Mouse (Mus musculus) MEL (cell line): ENCODE data around the gene Fbxw8. TPM values are rescaled to one million over a fixed set of nuclear protein-coding genes. Genes with fewer than 3 reads are reported as not detected.

Source experiments
- DNase-seq: peaks from one replicate; pipeline ENCODE4 v3.0.0; 2011; ENCODE audit warnings: low read depth, low spot score
- H3K27ac ChIP-seq: 2 replicates; pipeline ENCODE4 v1.5.1; 2012; ENCODE audit warnings: low read depth, mild to moderate bottlenecking, control low read depth, low read length, moderate library complexity; ENCODE audit not compliant: control insufficient read depth
- H3K27me3 ChIP-seq, 2 experiments: fragments of 150-350 bp in 1 of 2; sonication (generic) in 1 of 2; 2 replicates each; pipeline ENCODE4 v1.6.1; 2012; ENCODE audit warnings: low read length in 2 of 2, mild to moderate bottlenecking in 2 of 2, improper control_type of control experiment in 1 of 2, moderate library complexity in 1 of 2; ENCODE audit not compliant: insufficient read depth in 2 of 2, control insufficient read depth in 1 of 2
- H3K36me3 ChIP-seq, 2 experiments: 2 replicates each; pipeline ENCODE4 v1.6.1; 2012 to 2014; ENCODE audit warnings: low read length in 2 of 2, improper control_type of control experiment in 1 of 2, inconsistent platforms in 1 of 2, mild to moderate bottlenecking in 1 of 2; ENCODE audit not compliant: insufficient read depth in 2 of 2, control insufficient read depth in 1 of 2
- H3K4me1 ChIP-seq, 2 experiments: fragments of 150-350 bp in 1 of 2; sonication (generic) in 1 of 2; 2 replicates each; pipeline ENCODE4 v1.6.1; 2012; ENCODE audit warnings: low read length in 2 of 2, improper control_type of control experiment in 1 of 2, mild to moderate bottlenecking in 1 of 2; ENCODE audit not compliant: insufficient read depth in 2 of 2, control insufficient read depth in 1 of 2
- H3K4me3 ChIP-seq, 2 experiments: fragments of 150-350 bp in 1 of 2; sonication (generic) in 1 of 2; 2 replicates each; pipeline ENCODE4 v1.5.1; 2012; ENCODE audit warnings: low read depth in 2 of 2, low read length in 2 of 2, mild to moderate bottlenecking in 2 of 2, moderate library complexity in 2 of 2, control low read depth in 1 of 2, improper control_type of control experiment in 1 of 2; ENCODE audit not compliant: control insufficient read depth in 1 of 2, insufficient read depth in 1 of 2
- H3K79me2 ChIP-seq: 2 replicates; pipeline ENCODE4 v1.6.1; 2012; ENCODE audit warnings: mild to moderate bottlenecking, low read length, moderate library complexity; ENCODE audit not compliant: control insufficient read depth, poor library complexity, insufficient read depth
- H3K9ac ChIP-seq: 2 replicates; pipeline ENCODE4 v1.6.1; 2012; ENCODE audit warnings: low read depth, mild to moderate bottlenecking, control low read depth, low read length, moderate library complexity; ENCODE audit not compliant: control insufficient read depth, poor library complexity, severe bottlenecking
- H3K9me3 ChIP-seq: fragments of 150-350 bp; sonication (generic); replicated peaks from 2 replicates; pipeline ENCODE4 v1.6.1; 2012; ENCODE audit warnings: mild to moderate bottlenecking, low read length, improper control_type of control experiment, moderate library complexity; ENCODE audit not compliant: insufficient read depth
- BHLHE40 ChIP-seq: IDR thresholded peaks from 2 replicates; pipeline ENCODE4 v1.6.1; 2012; ENCODE audit warnings: low read depth, mild to moderate bottlenecking, inconsistent platforms, low read length, improper control_type of control experiment, borderline replicate concordance
- CHD1 ChIP-seq: IDR thresholded peaks from 2 replicates; pipeline ENCODE4 v1.6.1; 2012; ENCODE audit warnings: low read depth, mild to moderate bottlenecking, inconsistent platforms, low read length, improper control_type of control experiment
- CHD2 ChIP-seq: IDR thresholded peaks from 2 replicates; pipeline ENCODE4 v1.6.1; 2011; ENCODE audit warnings: low read length, improper control_type of control experiment
- CTCF ChIP-seq, 3 experiments: IDR thresholded peaks in 2 of 3; conservative IDR thresholded peaks in 1 of 3; 2 replicates each; pipeline ENCODE4 v1.5.1; 2011 to 2012; ENCODE audit warnings: low read length in 3 of 3, low read depth in 2 of 3, mild to moderate bottlenecking in 2 of 3, improper control_type of control experiment in 1 of 3, inconsistent platforms in 1 of 3, mixed read lengths in 1 of 3, moderate library complexity in 1 of 3; ENCODE audit not compliant: control insufficient read depth in 1 of 3, insufficient read depth in 1 of 3, poor library complexity in 1 of 3, severe bottlenecking in 1 of 3
- ELF1 ChIP-seq: IDR thresholded peaks from 2 replicates; pipeline ENCODE4 v1.6.1; 2014; ENCODE audit warnings: low read depth, mild to moderate bottlenecking, inconsistent platforms, low read length, improper control_type of control experiment, moderate library complexity
- ETS1 ChIP-seq: IDR thresholded peaks from 2 replicates; pipeline ENCODE4 v1.6.1; 2012; ENCODE audit warnings: low read depth, mild to moderate bottlenecking, inconsistent platforms, low read length, improper control_type of control experiment, moderate library complexity
- HCFC1 ChIP-seq: IDR thresholded peaks from 2 replicates; pipeline ENCODE4 v1.6.1; 2012; ENCODE audit warnings: low read depth, mild to moderate bottlenecking, inconsistent platforms, low read length, improper control_type of control experiment, moderate library complexity
- KAT2A ChIP-seq: conservative IDR thresholded peaks from 2 replicates; pipeline ENCODE4 v1.6.1; 2012; ENCODE audit warnings: low read depth, low read length, improper control_type of control experiment, inconsistent platforms
- MAFK ChIP-seq: IDR thresholded peaks from 2 replicates; pipeline ENCODE4 v1.6.1; 2011; ENCODE audit warnings: low read depth, mild to moderate bottlenecking, low read length, improper control_type of control experiment, borderline replicate concordance
- MAX ChIP-seq: IDR thresholded peaks from 2 replicates; pipeline ENCODE4 v1.6.1; 2011; ENCODE audit warnings: low read length, improper control_type of control experiment
- MAZ ChIP-seq: IDR thresholded peaks from 2 replicates; pipeline ENCODE4 v1.6.1; 2012; ENCODE audit warnings: low read depth, mild to moderate bottlenecking, inconsistent platforms, low read length, improper control_type of control experiment
- MEF2A ChIP-seq: IDR thresholded peaks from 2 replicates; pipeline ENCODE4 v1.6.1; 2014; ENCODE audit warnings: low read depth, mild to moderate bottlenecking, inconsistent platforms, low read length, improper control_type of control experiment; ENCODE audit not compliant: poor library complexity, insufficient replicate concordance, severe bottlenecking; ENCODE audit errors: extremely low read depth
- NRF1 ChIP-seq: IDR thresholded peaks from 2 replicates; pipeline ENCODE4 v1.6.1; 2014; ENCODE audit warnings: low read depth, mild to moderate bottlenecking, inconsistent platforms, low read length, improper control_type of control experiment, moderate library complexity; ENCODE audit not compliant: poor library complexity, insufficient read depth, severe bottlenecking
- POLR2AphosphoS2 ChIP-seq: IDR thresholded peaks from 2 replicates; pipeline ENCODE4 v1.6.1; 2011; ENCODE audit warnings: low read length, improper control_type of control experiment
- RCOR1 ChIP-seq: IDR thresholded peaks from 2 replicates; pipeline ENCODE4 v1.6.1; 2012; ENCODE audit warnings: low read depth, mild to moderate bottlenecking, inconsistent platforms, low read length, improper control_type of control experiment
- SMC3 ChIP-seq: IDR thresholded peaks from 2 replicates; pipeline ENCODE4 v1.6.1; 2011; ENCODE audit warnings: low read depth, low read length, improper control_type of control experiment
- TAL1 ChIP-seq: IDR thresholded peaks from 2 replicates; pipeline ENCODE4 v1.6.1; 2012; ENCODE audit warnings: mild to moderate bottlenecking, inconsistent platforms, low read length, moderate library complexity, mixed read lengths
- TBP ChIP-seq: IDR thresholded peaks from 2 replicates; pipeline ENCODE4 v1.8.0; 2011; ENCODE audit warnings: low read depth, low read length, improper control_type of control experiment
- UBTF ChIP-seq: IDR thresholded peaks from 2 replicates; pipeline ENCODE4 v1.6.1; 2012; ENCODE audit warnings: low read depth, mild to moderate bottlenecking, inconsistent platforms, low read length, improper control_type of control experiment, moderate library complexity, borderline replicate concordance; ENCODE audit not compliant: insufficient read depth
- ZKSCAN1 ChIP-seq: IDR thresholded peaks from 2 replicates; pipeline ENCODE4 v1.6.1; 2012; ENCODE audit warnings: low read depth, mild to moderate bottlenecking, inconsistent platforms, low read length, improper control_type of control experiment, moderate library complexity
- ZNF384 ChIP-seq: IDR thresholded peaks from 2 replicates; pipeline ENCODE4 v1.6.1; 2012; ENCODE audit warnings: low read depth, mild to moderate bottlenecking, inconsistent platforms, low read length, improper control_type of control experiment
- polyA plus RNA-seq, 2 experiments: library from polyadenylated mRNA; stranded (reverse) in 1 of 2; unstranded in 1 of 2; fragments of >175 nt in 1 of 2; fragments of >200 nt in 1 of 2; gene quantifications; 2 replicates each; pipeline versions ENCODE4 v1.2.1 to v1.2.4; 2012; ENCODE audit warnings: low replicate concordance in 2 of 2, low read depth in 1 of 2; ENCODE audit not compliant: insufficient read length in 2 of 2, insufficient read depth in 1 of 2, missing spikeins in 1 of 2
- total RNA-seq: library from RNA; depleted of rRNA; stranded (reverse); fragments of 300-350 nt; gene quantifications from 2 replicates; pipeline ENCODE4 v1.2.3, GENCODE M21; 2012

The Fbxw8 gene
- total and polyA plus RNA-seq, 3 experiments = 49.9 to 57.4 (median 52.5) TPM

DNA sequence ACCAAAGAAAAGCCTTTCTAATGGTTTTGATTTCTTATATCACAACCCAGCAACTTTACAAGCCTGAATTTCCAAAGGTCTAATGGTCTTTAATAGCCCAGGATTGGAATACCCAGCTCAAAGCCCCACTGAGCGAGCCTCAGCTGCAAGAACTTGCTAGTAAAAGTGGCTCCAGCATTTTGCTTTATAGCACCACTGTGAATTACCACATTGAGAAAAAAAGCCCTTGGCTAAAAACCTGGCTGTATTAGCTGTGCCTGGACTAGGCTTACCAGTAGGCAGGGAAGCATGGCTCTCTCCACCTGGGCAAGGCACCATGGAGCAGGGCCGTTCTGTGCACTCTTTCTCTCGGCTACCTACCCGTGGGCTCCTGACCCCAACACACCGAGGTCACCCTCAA is 18.9 kb downstream of the Fbxw8 start:
- H3K9me3 ChIP-seq = no peaks in the 10 kb centered on the region
- H3K27ac ChIP-seq = no peak overlapping the region
- H3K4me1 ChIP-seq = no peaks in the 10 kb centered on the region
- H3K4me3 ChIP-seq = no peak overlapping the region
- no peaks in the 10 kb centered on the region for H3K27me3 ChIP-seq
- no peaks in the 10 kb centered on the region; a peak in 1 of 4 replicates for H3K36me3 ChIP-seq
- TF ChIP-seq SMC3 (no peak), MEF2A (no peak), MAX (no peak), CHD2 (no peak), MAFK (no peak)
- no peak overlapping the region for H3K9ac ChIP-seq
- no peak for DNase-seq
- H3K79me2 ChIP-seq = no peaks in the 10 kb centered on the region; the same call in 1 of the 2 replicates

DNA sequence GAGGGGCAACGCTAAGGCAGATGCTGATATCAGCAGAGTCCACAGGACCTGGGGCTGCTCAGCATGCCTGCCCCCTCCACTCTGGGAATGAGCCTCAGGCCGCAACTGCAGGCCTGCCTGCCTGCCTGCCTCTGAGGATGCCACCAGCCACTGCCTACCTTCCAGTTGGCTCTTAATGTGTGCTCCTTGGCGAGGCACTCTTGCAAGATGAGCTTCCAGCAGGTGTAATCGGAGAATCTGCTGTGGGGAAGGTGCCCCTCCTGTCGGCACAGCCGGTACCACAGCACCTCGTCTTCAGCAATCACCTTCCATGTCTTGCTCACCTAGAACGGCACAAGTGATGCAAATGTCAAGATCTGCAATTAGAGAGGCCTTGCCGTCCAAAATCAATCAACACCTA is 26.6 kb downstream of the Fbxw8 start:
- TF ChIP-seq ELF1 (no peak), KAT2A (no peak), ZNF384 (no peak), TBP (no peak), CTCF (IDR thresholded peaks at IDR 0.05 in 2 of 3, conservative IDR thresholded peaks at IDR 0.05 in 1 of 3; ENCODE audit: control insufficient read depth in 1 of 3, insufficient read depth in 1 of 3, low read depth in 2 of 3, low read length in 3 of 3, poor library complexity in 1 of 3, severe bottlenecking in 1 of 3) (no peak), UBTF (no peak)
- H3K9me3 ChIP-seq = no peaks in the 10 kb centered on the region
- no peaks in the 10 kb centered on the region for H3K27me3 ChIP-seq
- H3K79me2 ChIP-seq = no peaks in the 10 kb centered on the region; the same call in 1 of the 2 replicates
- no peak overlapping the region for H3K27ac ChIP-seq
- no peak for DNase-seq
- H3K36me3 ChIP-seq = no peaks in the 10 kb centered on the region; a peak in 1 of 4 replicates
- H3K4me1 ChIP-seq = no peaks in the 10 kb centered on the region
- no peak overlapping the region for H3K4me3 ChIP-seq
- no peak overlapping the region for H3K9ac ChIP-seq

DNA sequence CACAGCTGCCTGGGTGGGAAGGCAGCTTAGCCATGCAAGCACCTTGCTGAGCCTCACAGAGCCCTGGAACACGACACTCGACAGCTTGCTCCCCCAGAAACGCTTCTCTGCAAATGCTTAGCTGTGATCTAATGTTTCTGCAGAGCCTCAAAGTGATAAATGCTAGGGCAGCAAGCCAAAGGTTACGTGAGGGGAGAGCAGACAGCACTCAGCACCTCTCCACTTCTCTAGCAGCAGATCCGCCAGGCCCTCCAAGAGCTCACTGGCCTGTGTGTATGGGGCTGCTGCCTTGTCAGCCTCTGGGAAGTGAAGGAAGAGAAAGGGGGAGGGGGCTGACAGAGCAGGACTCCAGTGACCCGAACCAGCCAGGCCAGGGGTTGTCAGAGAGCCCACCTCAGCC is 27.1 kb downstream of the Fbxw8 start:
- no peak for DNase-seq
- H3K79me2 ChIP-seq = no peaks in the 10 kb centered on the region; the same call in 1 of the 2 replicates
- no peaks in the 10 kb centered on the region; a peak in 1 of 4 replicates for H3K36me3 ChIP-seq
- H3K27me3 ChIP-seq = no peaks in the 10 kb centered on the region
- H3K9me3 ChIP-seq = no peaks in the 10 kb centered on the region
- H3K9ac ChIP-seq = no peak overlapping the region
- H3K4me3 ChIP-seq = no peak overlapping the region
- TF ChIP-seq ZKSCAN1 (no peak), CHD1 (no peak), KAT2A (no peak), ETS1 (no peak), TAL1 (no peak), RCOR1 (no peak), ELF1 (no peak), HCFC1 (no peak), MEF2A (no peak), BHLHE40 (no peak), NRF1 (no peak), MAZ (no peak), POLR2AphosphoS2 (no peak)
- no peak overlapping the region for H3K27ac ChIP-seq
- H3K4me1 ChIP-seq = no peaks in the 10 kb centered on the region
